Mouse (Mus musculus) brain, adult 10 weeks (tissue): Measurements from ENCODE around the gene Olfr1247. TPM values are rescaled to one million over a fixed set of nuclear protein-coding genes. Genes with fewer than 3 reads are reported as not detected.

Experiments
- polyA plus RNA-seq: library from polyadenylated mRNA; stranded (reverse); fragments of 350-450 nt; fragmentation: Illumina TruSeq; extraction: RNeasy Lipid Tissue Mini Kit (QIAGEN cat#74804); gene quantifications from one replicate; pipeline ENCODE4 v1.2.3, GENCODE M21; 2015; ENCODE audit warnings: low read depth, low replicate concordance

Gene Olfr1247
- polyA plus RNA-seq = not detected

GRCm38 (mm10) chr2:89614030-89614429 lies at the start of gene Olfr1247:
Gene Olfr1247 (minus strand): TSS chr2:89614130.

GRCm38 (mm10) chr2:89661367-89661766 lies 47.4 kb upstream of the Olfr1247 start, which contains the start of gene Olfr1250:
Gene Olfr1250 (minus strand): TSS chr2:89661467.

GRCm38 (mm10) chr2:89634883-89635282 lies 21.0 kb upstream of the Olfr1247 start, which contains the start of gene Olfr1249:
Gene Olfr1249 (minus strand): TSS chr2:89634983.

GRCm38 (mm10) chr2:89618145-89618544 lies 4.2 kb upstream of the Olfr1247 start, which contains the start of gene Olfr1248:
Gene Olfr1248 (minus strand): TSS chr2:89618245.

GRCm38 (mm10) chr2:89593057-89593456 lies 20.9 kb downstream of the Olfr1247 start, which contains the start of gene Olfr1246:
Gene Olfr1246 (minus strand): TSS chr2:89593157.

GRCm38 (mm10) chr2:89578347-89578746 lies 35.6 kb downstream of the Olfr1247 start, which contains the start of gene Olfr1245:
Gene Olfr1245 (minus strand): TSS chr2:89578447.

Other genes starting within 250 kb of the Olfr1247 start
- gene Olfr1234, start 249.3 kb downstream of the Olfr1247 start, polyA plus RNA-seq = not detected
- gene Olfr1238, start 204.5 kb downstream of the Olfr1247 start, polyA plus RNA-seq = not detected
- not detected for gene Olfr1239, start 193.7 kb downstream of the Olfr1247 start, polyA plus RNA-seq
- gene Olfr1240, start 171.1 kb downstream of the Olfr1247 start, polyA plus RNA-seq = not detected
- not detected for gene Olfr1241, start 127.0 kb downstream of the Olfr1247 start, polyA plus RNA-seq
- gene Olfr1242, start 115.8 kb downstream of the Olfr1247 start, polyA plus RNA-seq = not detected
- not detected for gene Olfr1243, start 82.6 kb downstream of the Olfr1247 start, polyA plus RNA-seq
- gene Olfr1245, start 35.7 kb downstream of the Olfr1247 start, polyA plus RNA-seq = not detected
- gene Olfr1246, start 21.0 kb downstream of the Olfr1247 start, polyA plus RNA-seq = not detected
- not detected for gene Olfr1248, start 4.1 kb upstream of the Olfr1247 start, polyA plus RNA-seq
- gene Olfr1249, start 20.9 kb upstream of the Olfr1247 start, polyA plus RNA-seq = not detected
- not detected for gene Olfr1250, start 47.3 kb upstream of the Olfr1247 start, polyA plus RNA-seq
- not detected for gene Olfr1251, start 57.8 kb upstream of the Olfr1247 start, polyA plus RNA-seq
- not detected for gene Olfr1252, start 110.9 kb upstream of the Olfr1247 start, polyA plus RNA-seq
- not detected for gene Olfr1253, start 143.0 kb upstream of the Olfr1247 start, polyA plus RNA-seq
- not detected for gene Olfr1254, start 179.5 kb upstream of the Olfr1247 start, polyA plus RNA-seq
- gene Olfr1255, start 197.9 kb upstream of the Olfr1247 start, polyA plus RNA-seq = not detected
- not detected for gene Olfr1256, start 227.4 kb upstream of the Olfr1247 start, polyA plus RNA-seq
- gene Olfr48, start 234.1 kb upstream of the Olfr1247 start, polyA plus RNA-seq = not detected